8 mouse cellular contexts compared by ENCODE assay signal in genomic region chr11:74590239-74590596, GRCm38 (mm10). TPM values are rescaled to one million over a fixed set of nuclear protein-coding genes. Genes with fewer than 3 reads are reported as not detected.
DNase-seq lines count a peak whose midpoint lies in the region; ATAC-seq and TF ChIP-seq lines count a peak whose summit lies in the region.

No protein-coding gene starts in this region.

- no peak overlapping the region for H3K9ac ChIP-seq in heart, embryonic 13.5 days
- H3K9ac ChIP-seq in ES-E14 (ENCODE audit: insufficient read depth, low read depth, low read length, poor library complexity, severe bottlenecking): peak overlapping the region; percentile 48
- peak overlapping the region; percentile 68 for H3K9ac ChIP-seq in hindbrain, embryonic 12.5 days
- H3K9ac ChIP-seq in midbrain, embryonic 12.5 days (replicated peaks): peak overlapping the region; percentile 46

- in situ Hi-C loops in ES-E14 (cut with MboI; ENCODE audit: low sequenced_read_pairs in 2 of 2, unreplicated experiment in 2 of 2): no loop called here

- WGBS in heart, embryonic 13.5 days: under 1% methylated on average over 25 of the region's 25 CpGs
- WGBS in hindbrain, embryonic 12.5 days: 1% methylated on average over 25 of the region's 25 CpGs
- 1% methylated on average over 25 of the region's 25 CpGs for WGBS in midbrain, embryonic 12.5 days

- H3K4me2 ChIP-seq in heart, embryonic 13.5 days: peak overlapping the region; percentile 71
- peak overlapping the region; percentile 68 for H3K4me2 ChIP-seq in hindbrain, embryonic 12.5 days (replicated peaks)
- peak overlapping the region; percentile 68 for H3K4me2 ChIP-seq in midbrain, embryonic 12.5 days (replicated peaks)

- no peaks in the 10 kb centered on the region for H3K9me3 ChIP-seq in heart, embryonic 13.5 days
- H3K9me3 ChIP-seq in ES-E14 (ENCODE audit: control insufficient read depth, insufficient read depth, low read depth, low read length): no peaks in the 10 kb centered on the region
- no peaks in the 10 kb centered on the region for H3K9me3 ChIP-seq in hindbrain, embryonic 12.5 days (replicated peaks)
- H3K9me3 ChIP-seq in midbrain, embryonic 12.5 days: no peaks in the 10 kb centered on the region

- H3K27me3 ChIP-seq in heart, embryonic 13.5 days (replicated peaks): peaks cover 91% of the 10 kb centered on the region
- peaks cover 63% of the 10 kb centered on the region for H3K27me3 ChIP-seq in hindbrain, embryonic 12.5 days
- H3K27me3 ChIP-seq in midbrain, embryonic 12.5 days: peaks cover 58% of the 10 kb centered on the region

- H3K36me3 ChIP-seq in heart, embryonic 13.5 days: no peaks in the 10 kb centered on the region
- no peaks in the 10 kb centered on the region for H3K36me3 ChIP-seq in ES-E14 (ENCODE audit: control insufficient read depth, insufficient read depth, low read length, poor library complexity, severe bottlenecking)
- no peaks in the 10 kb centered on the region for H3K36me3 ChIP-seq in hindbrain, embryonic 12.5 days
- no peaks in the 10 kb centered on the region for H3K36me3 ChIP-seq in midbrain, embryonic 12.5 days

- no peak for DNase-seq in heart, postnatal 25 days (ENCODE audit: low spot score)
- DNase-seq in ES-E14 (ENCODE audit: low read depth, low spot score): no peak
- no peak for DNase-seq in embryo, embryonic 9.5 days (ENCODE audit: extremely low spot score)
- no peak for DNase-seq in adrenal gland, adult 2 months
- DNase-seq in right cerebral cortex, adult 18-20 months: no peak

- H3K27ac ChIP-seq in heart, embryonic 13.5 days (replicated peaks): no peak overlapping the region
- H3K27ac ChIP-seq in ES-E14 (ENCODE audit: insufficient read depth, low read depth, low read length, poor library complexity, severe bottlenecking): no peak overlapping the region
- H3K27ac ChIP-seq in hindbrain, embryonic 12.5 days: peak overlapping the region; percentile 63
- peak overlapping the region; percentile 61; the same call in 1 of the 2 replicates for H3K27ac ChIP-seq in midbrain, embryonic 12.5 days (replicated peaks)

- no peak for ATAC-seq in heart, embryonic 13.5 days (ENCODE audit: extremely low read depth, insufficient number of reproducible peaks, low FRiP score, low TSS enrichment)
- peak; percentile 56 for ATAC-seq in hindbrain, embryonic 12.5 days (ENCODE audit: low FRiP score)
- peak; percentile 56; the same call in 1 of the 2 replicates for ATAC-seq in midbrain, embryonic 12.5 days (ENCODE audit: low FRiP score, low read depth)

- intact Hi-C loops in heart, postnatal 25 days (cut with DNase I): no loop called here

- H3K4me3 ChIP-seq in heart, embryonic 13.5 days: peak overlapping the region; percentile 49
- peak overlapping the region; percentile 64 to 89 for H3K4me3 ChIP-seq in ES-E14 (ENCODE audit: insufficient read depth in 1 of 2, low read depth in 1 of 2, low read length in 2 of 2, poor library complexity in 1 of 2, severe bottlenecking in 1 of 2)
- peak overlapping the region; percentile 48 for H3K4me3 ChIP-seq in hindbrain, embryonic 12.5 days
- peak overlapping the region; percentile 47 for H3K4me3 ChIP-seq in midbrain, embryonic 12.5 days

- peaks cover 10% of the 10 kb centered on the region for H3K4me1 ChIP-seq in heart, embryonic 13.5 days
- H3K4me1 ChIP-seq in ES-E14 (ENCODE audit: control insufficient read depth in 2 of 2, insufficient read depth in 2 of 2, low read length in 2 of 2, poor library complexity in 1 of 2): peaks cover 2 to 3% of the 10 kb centered on the region in 2 experiments; a peak in 1 of 4 replicates
- H3K4me1 ChIP-seq in hindbrain, embryonic 12.5 days: peaks cover 7% of the 10 kb centered on the region; the same call in 1 of the 2 replicates
- H3K4me1 ChIP-seq in midbrain, embryonic 12.5 days: peaks cover 10% of the 10 kb centered on the region; the same call in 1 of the 2 replicates

TF ChIP-seq in ES-E14, 5 proteins besides CTCF, POLR2A, EP300 and RAD21:
- TF ChIP-seq ZNF384 (IDR thresholded peaks at IDR 0.05; ENCODE audit: low read depth, low read length): no peak
- no peak for TF ChIP-seq ZC3H11A (IDR thresholded peaks at IDR 0.05; ENCODE audit: borderline replicate concordance, low read depth, low read length)
- no peak for TF ChIP-seq CHD2 (IDR thresholded peaks at IDR 0.05; ENCODE audit: low read depth, low read length)
- no peak for TF ChIP-seq MAFK (IDR thresholded peaks at IDR 0.05; ENCODE audit: insufficient read depth, low read depth, low read length)
- TF ChIP-seq HCFC1 (IDR thresholded peaks at IDR 0.05; ENCODE audit: borderline replicate concordance, insufficient read depth, low read length): no peak

RNA-seq across cellular contexts. Expression of gene Rap1gap2, which starts 20.5 kb away (rescaled TPM):
- polyA plus RNA-seq in heart, embryonic 13.5 days (2015; fragmentation: Nextera tagmentation; extraction: Ambion mirVana): 3.1 and 4.0 TPM in 2 replicates
- total RNA-seq in heart, postnatal 25 days (2021): 10 to 100 TPM; 85.8 to 86.8 TPM
- total RNA-seq in ES-E14 (2012; rRNA removed): 2.0 and 2.7 TPM in 2 replicates
- polyA plus RNA-seq in hindbrain, embryonic 12.5 days (2016; fragmentation: Nextera tagmentation; extraction: Ambion mirVana): 7.8 and 8.1 TPM in 2 replicates
- 5.0 and 6.1 TPM in 2 replicates for polyA plus RNA-seq in midbrain, embryonic 12.5 days (2016; fragmentation: Nextera tagmentation; extraction: Ambion mirVana)
- 10 to 100 TPM in 1 of 2 experiments, 1 to 10 TPM in 1; 6.1 to 12.9 TPM for total RNA-seq in adrenal gland, adult 2 months (2021)
- polyA plus RNA-seq in adrenal gland, adult 2 months (2012; rRNA removed): 4.8 and 5.1 TPM in 2 replicates

RNA-seq across cellular contexts. Expression of gene Ccdc92b, which starts 29.2 kb away (rescaled TPM):
- 0.71 and 0.96 TPM in 2 replicates for polyA plus RNA-seq in heart, embryonic 13.5 days (2015; fragmentation: Nextera tagmentation; extraction: Ambion mirVana)
- under 1 TPM; 0.47 to 0.59 TPM for total RNA-seq in heart, postnatal 25 days (2021)
- 1.8 and 3.3 TPM in 2 replicates for total RNA-seq in ES-E14 (2012; rRNA removed)
- polyA plus RNA-seq in hindbrain, embryonic 12.5 days (2016; fragmentation: Nextera tagmentation; extraction: Ambion mirVana): 2.8 and 3.2 TPM in 2 replicates
- polyA plus RNA-seq in midbrain, embryonic 12.5 days (2016; fragmentation: Nextera tagmentation; extraction: Ambion mirVana): 2.4 and 2.5 TPM in 2 replicates
- total RNA-seq in adrenal gland, adult 2 months (2021): 1 to 10 TPM; 2.0 to 3.6 TPM
- polyA plus RNA-seq in adrenal gland, adult 2 months (2012; rRNA removed): 2.4 and 4.0 TPM in 2 replicates

RNA-seq across cellular contexts. Expression of gene Cluh, which starts 59.1 kb away (rescaled TPM):
- 45.9 and 47.2 TPM in 2 replicates for polyA plus RNA-seq in heart, embryonic 13.5 days (2015; fragmentation: Nextera tagmentation; extraction: Ambion mirVana)
- total RNA-seq in heart, postnatal 25 days (2021): 100 to 1,000 TPM; 208 to 227 TPM
- 73.5 and 92.9 TPM in 2 replicates for total RNA-seq in ES-E14 (2012; rRNA removed)
- polyA plus RNA-seq in hindbrain, embryonic 12.5 days (2016; fragmentation: Nextera tagmentation; extraction: Ambion mirVana): 21.3 and 22.1 TPM in 2 replicates
- polyA plus RNA-seq in midbrain, embryonic 12.5 days (2016; fragmentation: Nextera tagmentation; extraction: Ambion mirVana): 19.4 and 19.9 TPM in 2 replicates
- 100 to 1,000 TPM; 190 to 247 TPM for total RNA-seq in adrenal gland, adult 2 months (2021)
- polyA plus RNA-seq in adrenal gland, adult 2 months (2012; rRNA removed): 134 and 163 TPM in 2 replicates

Comparison
In these comparisons a context has a peak if more than half of its experiments do, and no peak if none do; other contexts are left out.
1. H3K27ac ChIP-seq: peak in hindbrain, embryonic 12.5 days (single experiment) and midbrain, embryonic 12.5 days (single experiment); none in heart, embryonic 13.5 days (single experiment) and ES-E14 (single experiment).
2. Peak in every context shown above with its lines, with median percentiles within 50 percentile points of each other: H3K4me2 ChIP-seq and H3K4me3 ChIP-seq.